Mouse (Mus musculus) kidney, postnatal 25 days (tissue): Measurements from ENCODE around the gene Rpia.
"Not testable (repeated sequence)": the region's sequence is repeated elsewhere in the genome, so short reads cannot be mapped to it uniquely, and the experiment has no call there.

Experiments used
- DNase-seq, 2 experiments: peaks; one replicate each; pipeline ENCODE4 v3.0.0; 2021; ENCODE audit warnings: mixed read lengths in 2 of 2

Rpia gene

GRCm38 (mm10) chr6:70791824-70792535 lies at the start of gene Rpia:
TSS of gene Rpia (minus strand) at chr6:70792232.
- peak; percentile 99 to 100 for DNase-seq

- no peak for DNase-seq
These were observed 48.2 kb upstream of the Rpia start for GRCm38 (mm10) chr6:70840281-70840680.

GRCm38 (mm10) chr6:70838532-70838931 lies 46.5 kb upstream of the Rpia start:
- peak; percentile 19 to 58 for DNase-seq

GRCm38 (mm10) chr6:70837297-70837696 lies 45.3 kb upstream of the Rpia start:
- DNase-seq: no peak

- DNase-seq: no peak
These were observed 39.3 kb upstream of the Rpia start for GRCm38 (mm10) chr6:70831179-70831839.

- no peak for DNase-seq
These were observed 38.5 kb upstream of the Rpia start for GRCm38 (mm10) chr6:70830552-70830951.

- no peak for DNase-seq
These were observed 37.4 kb upstream of the Rpia start for GRCm38 (mm10) chr6:70829451-70829850.

GRCm38 (mm10) chr6:70824987-70825337 lies 32.9 kb upstream of the Rpia start:
- DNase-seq: no peak

- peak; percentile 80 to 91 for DNase-seq
These were observed 32.3 kb upstream of the Rpia start for GRCm38 (mm10) chr6:70824085-70824986.

- DNase-seq: not testable (repeated sequence)
These were observed 31.2 kb upstream of the Rpia start for GRCm38 (mm10) chr6:70823277-70823676.

GRCm38 (mm10) chr6:70822386-70822910 lies 30.4 kb upstream of the Rpia start:
- DNase-seq: no peak

GRCm38 (mm10) chr6:70821566-70821965 lies 29.5 kb upstream of the Rpia start:
- DNase-seq: no peak

GRCm38 (mm10) chr6:70815471-70815870 lies 23.4 kb upstream of the Rpia start:
- no peak for DNase-seq

GRCm38 (mm10) chr6:70814629-70814950 lies 22.6 kb upstream of the Rpia start:
- peak; percentile 49 to 64 for DNase-seq

GRCm38 (mm10) chr6:70813921-70814628 lies 22.0 kb upstream of the Rpia start:
- DNase-seq: peak; percentile 68 to 82

GRCm38 (mm10) chr6:70812526-70812895 lies 20.5 kb upstream of the Rpia start:
- peak; percentile 68 to 84 for DNase-seq

- peak; percentile 86 to 89 for DNase-seq
These were observed 19.8 kb upstream of the Rpia start for GRCm38 (mm10) chr6:70811557-70812525.

GRCm38 (mm10) chr6:70810524-70810923 lies 18.5 kb upstream of the Rpia start:
- DNase-seq: no peak

GRCm38 (mm10) chr6:70806514-70806912 lies 14.5 kb upstream of the Rpia start:
- DNase-seq: no peak

GRCm38 (mm10) chr6:70805820-70806513 lies 13.9 kb upstream of the Rpia start:
- peak; percentile 73 to 86 for DNase-seq

- DNase-seq: peak; percentile 73 to 87
These were observed 13.2 kb upstream of the Rpia start for GRCm38 (mm10) chr6:70805267-70805666.
